Mouse (Mus musculus) stomach, postnatal 0 days (tissue): ENCODE measurements around the gene Elovl6.

Experiments used
- CTCF ChIP-seq: IDR thresholded peaks from 2 replicates; pipeline ENCODE4 v1.5.1; 2016; ENCODE audit warnings: antibody characterized with exemption, low read depth, mild to moderate bottlenecking, moderate library complexity
- EP300 ChIP-seq: optimal IDR thresholded peaks from 2 replicates; pipeline ENCODE3; 2016; ENCODE audit warnings: antibody characterized with exemption

- TF ChIP-seq CTCF, result no peak
- TF ChIP-seq EP300, result no peak
These were observed 42.9 kb downstream of the Elovl6 start for GRCm38 (mm10) chr3:129575086-129575485.
